Mouse (Mus musculus) limb, embryonic 15.5 days (tissue): Measurements from ENCODE around the gene Birc7. TPM values are rescaled to one million over a fixed set of nuclear protein-coding genes. Genes with fewer than 3 reads are reported as not detected.
A peak's percentile ranks its signal among the peaks of the same experiment; 100 is the strongest.

Experiments used
- ATAC-seq: fragments of 200-750 bp; cut with Nextera tagmentation; 2 replicates; pipeline ENCODE4 v1.8.0; 2017; ENCODE audit warnings: low read depth, moderate TSS enrichment; ENCODE audit not compliant: insufficient number of reproducible peaks, low FRiP score, low TSS enrichment
- H3K27ac ChIP-seq: fragments of 300-500 bp; sonication (generic); 2 replicates; pipeline ENCODE4 v1.5.1; 2015; ENCODE audit warnings: moderate library complexity, mild to moderate bottlenecking, inconsistent platforms
- H3K27me3 ChIP-seq: fragments of 300-500 bp; sonication (generic); 2 replicates; pipeline ENCODE4 v1.6.1; 2015; ENCODE audit warnings: inconsistent platforms
- H3K36me3 ChIP-seq: fragments of 300-500 bp; sonication (generic); 2 replicates; pipeline ENCODE4 v1.6.1; 2015; ENCODE audit warnings: inconsistent platforms
- H3K4me1 ChIP-seq: fragments of 300-500 bp; sonication (generic); 2 replicates; pipeline ENCODE4 v1.6.1; 2015; ENCODE audit warnings: inconsistent platforms
- H3K4me2 ChIP-seq: fragments of 300-500 bp; sonication (generic); 2 replicates; pipeline ENCODE4 v1.6.1; 2015; ENCODE audit warnings: mild to moderate bottlenecking, inconsistent platforms
- H3K4me3 ChIP-seq: fragments of 300-500 bp; sonication (generic); 2 replicates; pipeline ENCODE4 v1.5.1; 2015; ENCODE audit warnings: mild to moderate bottlenecking, inconsistent platforms
- H3K9ac ChIP-seq: fragments of 300-500 bp; sonication (generic); 2 replicates; pipeline ENCODE4 v1.6.1; 2015; ENCODE audit warnings: inconsistent platforms
- H3K9me3 ChIP-seq: fragments of 300-500 bp; sonication (generic); 2 replicates; pipeline ENCODE4 v1.6.1; 2016; ENCODE audit warnings: inconsistent platforms
- WGBS: fragments of 180-500 bp; shearing (Covaris S2); methylation state at CpG from one replicate; pipeline ENCODE4 v1.1.7; 2015; 5-methylcytosine and 5-hydroxymethylcytosine counted together
- polyA plus RNA-seq: library from polyadenylated mRNA; unstranded; fragments of >200 nt; fragmentation: Nextera tagmentation; extraction: Ambion mirVana; gene quantifications from 2 replicates; pipeline ENCODE4 v1.2.1, GENCODE M21; 2015

The Birc7 gene
- polyA plus RNA-seq, 1 experiment from 2014 or later = not detected

DNA sequence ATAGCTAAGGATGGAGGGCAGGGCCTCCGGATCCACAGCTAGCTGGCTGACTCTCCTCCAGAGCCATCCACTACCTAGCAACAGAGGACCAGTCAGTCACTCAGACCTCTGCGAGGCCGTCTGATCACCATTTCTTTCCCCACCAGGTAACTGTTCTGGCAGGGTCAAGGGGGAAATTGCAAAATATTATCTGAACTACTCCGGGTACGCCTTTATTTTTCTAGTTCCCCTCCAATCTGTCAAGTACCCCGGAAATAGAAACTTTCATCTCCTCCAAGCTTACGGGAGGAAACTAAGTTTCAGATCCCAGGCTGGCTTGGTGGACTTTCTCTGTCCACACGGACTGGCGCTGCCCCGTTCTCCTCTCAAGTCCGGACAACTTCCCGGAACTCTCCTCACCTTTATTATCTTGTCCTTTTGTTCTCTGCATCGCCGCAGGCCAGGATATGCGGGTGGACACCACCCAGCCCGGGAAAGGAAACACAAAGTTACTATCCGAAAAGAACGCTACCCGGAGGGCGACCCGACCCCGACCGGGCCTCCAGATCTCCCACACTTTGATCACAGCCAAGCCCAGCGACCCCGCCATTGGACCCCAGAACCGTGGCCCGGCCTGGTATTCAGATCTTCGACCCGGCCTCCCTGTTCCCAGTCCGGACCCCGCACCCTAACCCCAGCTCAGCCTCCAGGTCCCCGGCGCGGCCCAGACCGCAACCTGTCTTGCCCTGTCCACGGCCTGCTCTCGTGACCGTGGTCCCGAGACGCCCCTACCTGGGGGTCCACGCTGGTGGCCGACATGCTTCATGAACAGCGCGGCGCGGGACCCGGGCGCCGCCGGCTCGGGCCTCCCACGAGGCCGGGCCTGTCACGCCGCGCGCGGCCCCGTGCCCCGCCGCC lies 8.7 kb upstream of the Birc7 start:
- Histone ChIP-seq H3K27me3 (no peaks in the 10 kb centered on the region), H3K9me3 (no peaks in the 10 kb centered on the region), H3K4me1 (peaks cover 20% of the 10 kb centered on the region), H3K4me3 (peak overlapping the region; percentile 100), H3K27ac (peak overlapping the region; percentile 76), H3K4me2 (peak overlapping the region; percentile 71), H3K36me3 (peaks cover 26% of the 10 kb centered on the region), H3K9ac (peak overlapping the region; percentile 100)
- WGBS = under 1% methylated on average over 61 of the region's 61 CpGs
- ATAC-seq = peak; percentile 53

- Histone ChIP-seq H3K36me3 (peaks cover 21% of the 10 kb centered on the region), H3K4me2 (peak within 1 kb of the TSS; percentile 71), H3K9ac (peak within 1 kb of the TSS; percentile 100), H3K27ac (peak within 1 kb of the TSS; percentile 76), H3K9me3 (no peaks in the 10 kb centered on the region), H3K27me3 (no peaks in the 10 kb centered on the region), H3K4me1 (peaks cover 17% of the 10 kb centered on the region), H3K4me3 (peak within 1 kb of the TSS; percentile 100)
- ATAC-seq = peak; percentile 95
- WGBS = 1% methylated on average over 55 of the region's 56 CpGs
These were observed 7.9 kb upstream of the Birc7 start, which contains the start of gene Ythdf1 for GRCm38 (mm10) chr2:180920810-180921400. Gene Ythdf1 (minus strand): TSS chr2:180920949.

- no peaks in the 10 kb centered on the region for H3K9me3 ChIP-seq
- no peaks in the 10 kb centered on the region for H3K27me3 ChIP-seq
- H3K9ac ChIP-seq = no peak overlapping the region
- H3K27ac ChIP-seq = no peak overlapping the region
- 86% methylated on average over 6 of the region's 6 CpGs for WGBS
- ATAC-seq = no peak
- H3K4me3 ChIP-seq = no peak overlapping the region
- peaks cover 12% of the 10 kb centered on the region for H3K4me1 ChIP-seq
- peaks cover 10% of the 10 kb centered on the region for H3K36me3 ChIP-seq
- no peak overlapping the region for H3K4me2 ChIP-seq
These were observed 6.1 kb upstream of the Birc7 start for GRCm38 (mm10) chr2:180922739-180923138.

DNA sequence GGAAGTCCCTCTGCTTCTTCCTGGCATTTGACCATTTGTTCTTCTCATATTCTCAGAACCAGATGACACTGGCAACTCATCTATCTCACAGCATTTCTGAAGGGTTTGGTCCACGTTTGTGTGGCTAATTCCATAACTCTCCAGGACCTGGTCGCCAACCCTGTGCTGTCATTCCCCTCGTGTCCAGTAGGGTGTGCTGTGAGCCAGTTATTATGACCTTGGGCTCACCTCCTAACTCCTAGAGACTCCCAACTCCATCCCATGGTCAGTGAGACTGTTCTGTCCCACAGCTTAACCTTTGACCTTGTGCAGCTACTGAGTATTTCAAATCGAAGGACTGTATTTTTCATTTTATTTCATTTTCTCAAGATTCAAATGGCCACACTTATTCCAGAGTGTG lies 3.6 kb upstream of the Birc7 start:
- no peak overlapping the region for H3K4me3 ChIP-seq
- H3K9me3 ChIP-seq = no peaks in the 10 kb centered on the region
- no peak overlapping the region for H3K27ac ChIP-seq
- H3K27me3 ChIP-seq = no peaks in the 10 kb centered on the region
- 6% methylated on average over 4 of the region's 4 CpGs for WGBS
- H3K36me3 ChIP-seq = no peaks in the 10 kb centered on the region
- 0 out of 2 replicates have a peak, but pooled peaks cover 5% of the 10 kb centered on the region for H3K4me1 ChIP-seq
- ATAC-seq = no peak
- H3K4me2 ChIP-seq = no peak overlapping the region
- no peak overlapping the region for H3K9ac ChIP-seq

DNA sequence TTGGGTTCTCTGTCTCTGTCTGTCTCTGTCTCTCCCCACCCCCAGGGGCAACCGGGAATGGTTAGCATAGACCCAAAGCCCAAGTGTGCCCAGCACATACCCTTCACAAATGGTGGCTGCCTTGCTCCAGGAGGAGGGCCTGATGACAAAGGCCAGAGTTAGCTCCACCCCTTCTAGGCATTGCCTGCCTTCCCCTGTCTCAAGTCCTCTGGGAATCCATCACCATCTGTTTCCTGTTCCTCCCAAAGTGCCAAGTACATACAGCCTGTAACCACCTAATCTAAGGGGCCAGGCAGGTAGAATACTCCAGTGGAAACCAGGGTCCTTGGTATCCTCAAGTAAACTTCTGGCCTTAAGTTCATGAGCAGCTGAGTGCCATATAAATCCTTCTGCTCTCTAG lies 3.6 kb downstream of the Birc7 start:
- H3K4me3 ChIP-seq = no peak overlapping the region
- no peaks in the 10 kb centered on the region for H3K36me3 ChIP-seq
- no peaks in the 10 kb centered on the region for H3K4me1 ChIP-seq
- ATAC-seq = no peak
- WGBS = 83% methylated on average over 1 of the region's 1 CpGs
- no peak overlapping the region for H3K4me2 ChIP-seq
- no peaks in the 10 kb centered on the region for H3K9me3 ChIP-seq
- H3K27ac ChIP-seq = no peak overlapping the region
- no peak overlapping the region for H3K9ac ChIP-seq
- H3K27me3 ChIP-seq = no peaks in the 10 kb centered on the region

GRCm38 (mm10) chr2:180940187-180940586 lies 11.4 kb downstream of the Birc7 start:
- H3K27me3 ChIP-seq = no peaks in the 10 kb centered on the region
- ATAC-seq = no peak
- H3K27ac ChIP-seq = no peak overlapping the region
- no peaks in the 10 kb centered on the region for H3K4me1 ChIP-seq
- no peaks in the 10 kb centered on the region for H3K36me3 ChIP-seq
- no peak overlapping the region for H3K4me3 ChIP-seq
- H3K4me2 ChIP-seq = no peak overlapping the region
- no peak overlapping the region for H3K9ac ChIP-seq
- no peaks in the 10 kb centered on the region for H3K9me3 ChIP-seq

GRCm38 (mm10) chr2:180941869-180942268 lies 13.0 kb downstream of the Birc7 start:
- no peak overlapping the region for H3K9ac ChIP-seq
- ATAC-seq = no peak
- H3K4me3 ChIP-seq = no peak overlapping the region
- H3K27ac ChIP-seq = no peak overlapping the region
- H3K4me1 ChIP-seq = no peaks in the 10 kb centered on the region
- no peaks in the 10 kb centered on the region for H3K9me3 ChIP-seq
- H3K36me3 ChIP-seq = no peaks in the 10 kb centered on the region
- no peaks in the 10 kb centered on the region for H3K27me3 ChIP-seq
- H3K4me2 ChIP-seq = no peak overlapping the region

- no peak overlapping the region for H3K4me2 ChIP-seq
- peaks cover 18% of the 10 kb centered on the region for H3K4me1 ChIP-seq
- H3K9me3 ChIP-seq = no peaks in the 10 kb centered on the region
- 14% methylated on average over 1 of the region's 1 CpGs for WGBS
- no peak overlapping the region for H3K4me3 ChIP-seq
- no peak overlapping the region for H3K9ac ChIP-seq
- H3K36me3 ChIP-seq = no peaks in the 10 kb centered on the region
- H3K27me3 ChIP-seq = peaks cover 17% of the 10 kb centered on the region
- ATAC-seq = no peak
- H3K27ac ChIP-seq = no peak overlapping the region
These were observed 21.1 kb downstream of the Birc7 start for GRCm38 (mm10) chr2:180949947-180950346.

DNA sequence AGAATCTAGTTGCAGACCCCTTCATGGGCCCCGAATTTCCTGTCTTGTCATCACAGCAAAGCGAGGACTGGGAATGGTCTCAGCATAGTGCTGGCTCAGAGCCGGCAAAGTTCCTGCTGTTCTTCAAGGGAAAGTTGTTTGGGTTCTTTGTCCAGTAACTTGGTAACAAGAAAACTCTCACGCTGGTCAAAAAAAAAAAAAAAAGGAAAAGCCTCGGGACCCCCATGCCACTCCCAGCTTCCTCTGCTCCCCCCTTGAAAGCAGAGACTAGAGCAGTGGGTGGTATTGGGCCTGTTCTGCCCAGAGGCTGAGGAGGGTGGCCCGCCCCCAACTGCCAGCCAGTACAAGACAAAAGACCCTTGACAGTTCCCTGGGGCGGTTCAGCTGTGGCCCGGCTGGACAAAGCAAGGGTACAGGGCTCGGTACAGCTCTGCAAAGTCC lies 23.9 kb downstream of the Birc7 start:
- Histone ChIP-seq H3K4me2 (no peak overlapping the region), H3K27ac (no peak overlapping the region), H3K9ac (no peak overlapping the region), H3K27me3 (peaks cover 34% of the 10 kb centered on the region), H3K4me3 (no peak overlapping the region), H3K36me3 (no peaks in the 10 kb centered on the region), H3K4me1 (peaks cover 19% of the 10 kb centered on the region), H3K9me3 (no peaks in the 10 kb centered on the region)
- WGBS = 19% methylated on average over 9 of the region's 9 CpGs
- no peak for ATAC-seq

DNA sequence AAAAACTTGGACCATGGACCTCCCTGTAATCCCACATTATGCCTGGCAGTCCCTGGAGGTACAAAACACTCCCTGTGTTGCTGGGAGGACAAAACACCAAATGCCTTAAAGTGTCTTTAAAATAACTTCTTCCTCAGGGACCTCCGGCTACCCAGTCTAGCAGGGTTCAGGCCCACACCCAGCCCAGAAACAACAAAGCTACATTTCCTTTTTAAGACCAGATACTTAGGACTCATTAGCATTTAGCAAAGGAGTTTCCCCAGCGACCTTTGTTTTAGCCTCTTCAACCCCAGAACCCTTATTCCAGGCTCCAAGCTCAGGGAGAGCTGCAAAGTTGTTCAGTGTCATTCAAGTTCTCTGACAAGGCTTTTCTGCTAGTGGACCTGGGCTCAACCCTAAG lies 24.8 kb downstream of the Birc7 start:
- Histone ChIP-seq H3K4me2 (peak overlapping the region; percentile 93), H3K4me1 (peaks cover 19% of the 10 kb centered on the region), H3K9ac (no peak overlapping the region), H3K9me3 (no peaks in the 10 kb centered on the region), H3K36me3 (no peaks in the 10 kb centered on the region), H3K27me3 (peaks cover 34% of the 10 kb centered on the region), H3K4me3 (peak overlapping the region; percentile 52), H3K27ac (no peak overlapping the region)
- WGBS = 37% methylated on average over 2 of the region's 2 CpGs
- ATAC-seq = no peak

- Histone ChIP-seq H3K9ac (peak within 1 kb of the TSS; percentile 40), H3K36me3 (no peaks in the 10 kb centered on the region), H3K9me3 (no peaks in the 10 kb centered on the region), H3K4me2 (peak within 1 kb of the TSS; percentile 93), H3K4me3 (peak within 1 kb of the TSS; percentile 52), H3K27me3 (peaks cover 34% of the 10 kb centered on the region), H3K27ac (no peak within 1 kb of the TSS), H3K4me1 (peaks cover 19% of the 10 kb centered on the region)
- peak; percentile 77 for ATAC-seq
- WGBS = under 1% methylated on average over 50 of the region's 52 CpGs
These were observed 25.5 kb downstream of the Birc7 start, which contains the start of gene Nkain4 for GRCm38 (mm10) chr2:180954061-180955047. Gene Nkain4 (minus strand): TSS chr2:180954699.
